Mouse (Mus musculus): ENCODE measurements around the gene Sned1.
"Not testable (repeated sequence)": the region's sequence is repeated elsewhere in the genome, so short reads cannot be mapped to it uniquely, and the experiment has no call there.

Gene Sned1

GRCm38 (mm10) chr1:93229626-93230025 lies 6.0 kb upstream of the Sned1 start:
- DNase-seq, result no peak

GRCm38 (mm10) chr1:93236545-93236924 lies 894 bp downstream of the Sned1 start:
- DNase-seq, result peak in 1 of 2 experiments; percentile 24

GRCm38 (mm10) chr1:93237676-93238075 lies 2.0 kb downstream of the Sned1 start:
- no peak for DNase-seq

- DNase-seq, result no peak
Measured at GRCm38 (mm10) chr1:93238201-93238600, 2.6 kb downstream of the Sned1 start.

GRCm38 (mm10) chr1:93245936-93246335 lies 10.3 kb downstream of the Sned1 start:
- DNase-seq, result no peak

GRCm38 (mm10) chr1:93252586-93252985 lies 16.9 kb downstream of the Sned1 start:
- no peak for DNase-seq

- no peak for DNase-seq
Measured at GRCm38 (mm10) chr1:93255761-93256160, 20.1 kb downstream of the Sned1 start.

- DNase-seq, result no peak
Measured at GRCm38 (mm10) chr1:93257560-93257959, 21.9 kb downstream of the Sned1 start.

GRCm38 (mm10) chr1:93267207-93267606 lies 31.6 kb downstream of the Sned1 start:
- DNase-seq, result no peak

- DNase-seq, result no peak
Measured at GRCm38 (mm10) chr1:93268246-93268645, 32.6 kb downstream of the Sned1 start.

- DNase-seq, result no peak
Measured at GRCm38 (mm10) chr1:93270516-93271240, 35.0 kb downstream of the Sned1 start.

GRCm38 (mm10) chr1:93271751-93272150 lies 36.1 kb downstream of the Sned1 start:
- DNase-seq, result no peak

- no peak for DNase-seq
Measured at GRCm38 (mm10) chr1:93272409-93272821, 36.8 kb downstream of the Sned1 start.

- DNase-seq, result no peak
Measured at GRCm38 (mm10) chr1:93275561-93275960, 39.9 kb downstream of the Sned1 start.

GRCm38 (mm10) chr1:93277041-93277440 lies 41.4 kb downstream of the Sned1 start:
- no peak for DNase-seq

- DNase-seq, result no peak
Measured at GRCm38 (mm10) chr1:93289678-93290214, 54.1 kb downstream of the Sned1 start.

GRCm38 (mm10) chr1:93290956-93291355 lies 55.3 kb downstream of the Sned1 start:
- DNase-seq, result no peak

GRCm38 (mm10) chr1:93291591-93291990 lies 56.0 kb downstream of the Sned1 start:
- DNase-seq, result no peak

- DNase-seq, result no peak
Measured at GRCm38 (mm10) chr1:93292006-93292405, 56.4 kb downstream of the Sned1 start.

GRCm38 (mm10) chr1:93294491-93294890 lies 58.9 kb downstream of the Sned1 start:
- not testable (repeated sequence) for DNase-seq

GRCm38 (mm10) chr1:93299791-93300190 lies 64.2 kb downstream of the Sned1 start:
- DNase-seq, result no peak

GRCm38 (mm10) chr1:93300578-93300977 lies 64.9 kb downstream of the Sned1 start:
- DNase-seq, result no peak

- peak; percentile 82 to 87 for DNase-seq
Measured at GRCm38 (mm10) chr1:93305581-93306337, 70.1 kb downstream of the Sned1 start, which contains the start of gene Mterf4. Mterf4 (minus strand) TSS chr1:93305915.

GRCm38 (mm10) chr1:93323973-93324372 lies 88.3 kb downstream of the Sned1 start:
- DNase-seq, result no peak

All from cerebellum, adult 18-20 months (tissue).